Mouse (Mus musculus) heart, adult 11 months (tissue): ENCODE results near the gene Rad23a.

ENCODE experiments used
- DNase-seq: peaks from one replicate; pipeline ENCODE4 v3.0.0; 2022

The Rad23a gene

GRCm38 (mm10) chr8:84786801-84787467 is 53.5 kb downstream of the Rad23a start:
- no peak for DNase-seq

- peak; percentile 99 for DNase-seq
These were observed 54.4 kb downstream of the Rad23a start for GRCm38 (mm10) chr8:84785756-84786677.

- DNase-seq: no peak
These were observed 55.0 kb downstream of the Rad23a start for GRCm38 (mm10) chr8:84785506-84785755.

GRCm38 (mm10) chr8:84784681-84785505 is 55.6 kb downstream of the Rad23a start:
- peak; percentile 94 for DNase-seq
